Mouse (Mus musculus) cerebellum, postnatal 36 days (tissue): ENCODE data around the gene Ift46.

ENCODE experiments used
- DNase-seq, 2 experiments: peaks; one replicate each; pipeline ENCODE4 v3.0.0; 2021 to 2022; ENCODE audit warnings: mixed read lengths in 2 of 2

Gene Ift46

GRCm38 (mm10) chr9:44767101-44768028, at the start of gene Ift46, which contains the start of gene Arcn1:
Gene Ift46 (plus strand): TSS chr9:44767908.
Gene Arcn1 (minus strand): TSS chr9:44767845.
- peak; percentile 83 to 84 for DNase-seq

GRCm38 (mm10) chr9:44718937-44719631, 48.6 kb upstream of the Ift46 start:
- DNase-seq: peak; percentile 47 to 51

DNA sequence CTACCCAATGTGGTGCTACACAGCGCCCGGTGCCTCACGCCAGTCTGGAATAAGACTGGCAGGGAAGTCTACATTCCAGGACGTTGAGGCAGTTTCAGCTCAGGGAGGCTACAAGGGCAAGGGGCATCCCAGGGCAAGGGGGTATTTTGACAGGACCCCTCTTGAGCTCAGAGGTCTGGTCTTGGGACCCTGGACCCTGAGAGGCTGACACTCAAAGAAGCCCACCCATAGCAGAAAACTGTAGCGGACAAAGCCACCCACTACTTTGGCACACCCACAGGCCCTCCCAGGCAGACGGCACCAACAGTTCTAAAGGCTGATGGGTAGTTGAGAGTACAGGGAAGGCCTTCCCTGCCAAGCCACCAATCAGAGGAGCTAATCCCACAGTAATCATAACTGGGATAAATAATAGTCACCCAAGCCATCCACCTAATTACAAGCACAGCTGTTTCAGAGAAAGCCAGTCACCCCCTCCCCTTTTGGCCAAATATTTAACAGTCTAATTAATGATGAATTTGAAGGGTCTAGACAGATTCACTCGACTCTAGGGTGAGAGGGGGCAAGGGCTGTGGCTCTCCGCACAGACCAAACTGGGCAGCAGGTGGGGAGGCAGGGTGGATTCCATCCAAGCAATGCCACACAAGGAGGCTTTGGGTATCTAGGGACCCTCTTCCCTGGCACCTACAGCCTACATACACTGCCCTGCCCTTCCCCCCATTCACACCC, 47.9 kb upstream of the Ift46 start:
- no peak for DNase-seq

GRCm38 (mm10) chr9:44720358-44721153, 47.2 kb upstream of the Ift46 start:
- DNase-seq: peak; percentile 62 to 68

GRCm38 (mm10) chr9:44721154-44721876, 46.4 kb upstream of the Ift46 start:
- DNase-seq: peak; percentile 86 to 93

DNA sequence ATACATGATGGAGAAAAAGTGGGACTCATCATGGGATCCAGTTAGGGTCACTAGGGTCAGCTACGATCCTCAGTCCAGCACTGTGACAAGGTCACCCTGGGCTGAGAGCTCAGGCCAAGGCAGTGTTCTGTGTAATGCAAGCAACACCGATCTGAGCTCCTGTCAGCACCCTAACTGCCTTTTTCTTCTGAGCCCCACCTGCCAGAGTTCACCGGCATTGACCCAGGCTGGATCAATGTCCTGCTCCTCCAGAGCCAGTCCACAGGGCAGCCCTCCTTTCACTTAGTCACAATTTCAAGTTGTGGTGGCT, 45.9 kb upstream of the Ift46 start:
- DNase-seq: no peak

DNA sequence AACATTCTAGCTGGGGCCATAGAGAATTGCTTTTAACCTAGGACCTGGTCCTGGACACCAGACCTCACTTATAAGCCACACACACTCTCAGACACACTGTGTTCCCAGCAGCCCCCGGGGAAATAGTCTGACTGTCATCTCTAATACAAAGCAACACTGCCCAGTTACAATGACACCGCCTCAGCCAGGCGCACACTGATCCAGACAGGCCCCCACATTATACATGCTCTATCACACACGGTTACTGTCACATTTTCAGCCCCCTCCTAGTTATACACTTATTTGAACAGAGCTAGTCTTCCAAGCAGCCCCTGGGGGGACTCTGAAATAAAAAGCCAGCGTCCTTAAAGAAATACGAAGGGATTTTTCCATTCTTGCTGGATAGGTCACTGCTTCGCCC, 45.1 kb upstream of the Ift46 start:
- DNase-seq: no peak

- no peak for DNase-seq
Observed at GRCm38 (mm10) chr9:44723008-44723407, 44.7 kb upstream of the Ift46 start.

DNA sequence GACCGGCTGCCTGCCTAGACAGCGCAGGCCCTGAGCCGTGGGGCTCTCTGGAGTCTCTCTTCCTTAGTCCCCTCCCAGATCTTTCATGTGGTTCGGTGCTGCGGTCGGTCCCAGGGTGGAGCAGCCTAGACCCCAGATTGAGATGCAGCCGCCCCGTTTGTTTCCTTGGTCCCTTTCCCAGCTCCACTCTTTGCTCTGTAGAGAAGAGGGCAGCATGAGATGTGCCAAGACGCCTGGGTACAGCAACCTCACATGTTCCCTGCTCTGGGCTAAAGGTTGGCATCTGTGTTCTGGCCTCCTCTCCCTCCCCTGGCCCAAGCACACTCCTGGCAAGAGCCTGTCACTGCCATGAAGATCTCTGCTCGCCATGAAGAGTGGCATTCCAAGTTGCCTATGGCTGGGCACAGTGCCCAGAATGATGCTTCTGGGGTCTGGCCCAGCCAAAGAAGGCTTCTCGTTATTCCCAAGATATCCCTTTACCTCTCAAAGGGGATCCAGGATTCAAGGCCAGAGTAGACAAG, 44.1 kb upstream of the Ift46 start:
- no peak for DNase-seq

GRCm38 (mm10) chr9:44724223-44724622, 43.5 kb upstream of the Ift46 start:
- no peak for DNase-seq

DNA sequence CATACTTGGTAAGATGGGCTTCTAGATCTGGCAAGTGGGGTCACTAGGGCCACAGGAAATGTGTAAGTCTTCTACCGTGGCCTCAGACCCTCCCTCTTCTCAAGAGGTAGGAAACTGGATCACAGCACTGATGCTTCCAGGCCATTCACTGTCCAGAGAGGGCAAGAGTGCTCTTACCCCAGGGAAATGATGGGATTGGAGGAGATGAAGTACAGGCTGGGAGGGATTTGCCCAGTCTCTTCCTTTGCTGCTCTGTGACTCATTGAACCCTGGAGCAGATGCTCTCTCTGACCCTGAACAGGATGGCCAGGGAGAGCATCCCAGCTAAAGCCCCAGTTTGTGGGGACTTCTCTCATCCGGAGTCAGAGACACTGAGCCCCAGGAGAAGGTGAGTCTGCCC, 43.0 kb upstream of the Ift46 start:
- DNase-seq: no peak

DNA sequence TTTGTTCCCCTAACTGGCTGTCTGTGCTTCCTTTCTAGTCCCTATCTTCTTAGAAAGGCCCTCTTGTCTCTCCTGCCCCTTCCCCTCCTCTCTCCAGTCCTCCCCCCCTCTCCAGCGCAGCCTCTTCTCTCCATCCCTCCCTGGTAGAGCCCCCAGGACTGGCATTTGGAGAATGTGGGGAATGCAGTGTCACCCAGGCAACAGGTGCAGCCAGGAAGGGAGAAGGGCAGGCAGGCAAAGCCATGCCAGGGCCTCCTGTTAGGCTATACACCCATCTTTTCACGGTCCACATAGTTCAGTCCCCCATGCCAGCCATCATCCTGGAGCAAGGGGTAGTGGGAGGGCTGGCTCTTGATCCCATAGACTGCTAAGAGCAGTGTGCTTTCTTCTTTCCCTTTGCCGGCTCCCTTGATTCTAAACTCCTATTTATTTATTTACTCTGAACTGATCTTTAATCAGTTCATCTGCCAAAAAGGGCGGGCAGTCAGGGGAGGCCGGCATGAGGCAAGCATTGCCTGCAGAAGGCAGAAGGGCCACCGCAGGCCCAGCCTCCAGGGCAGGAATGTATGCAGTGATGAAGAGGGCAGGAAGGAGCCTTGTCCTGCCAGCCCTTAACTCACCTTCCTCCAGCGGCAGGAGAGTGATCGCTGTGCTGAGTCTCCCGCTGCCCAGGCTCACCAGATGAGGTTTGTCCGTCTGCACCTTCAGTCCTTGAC, 41.1 kb upstream of the Ift46 start:
- no peak for DNase-seq

- DNase-seq: no peak
Observed at GRCm38 (mm10) chr9:44727441-44727840, 40.3 kb upstream of the Ift46 start.

- no peak for DNase-seq
Observed at GRCm38 (mm10) chr9:44732130-44732549, 35.6 kb upstream of the Ift46 start.

DNA sequence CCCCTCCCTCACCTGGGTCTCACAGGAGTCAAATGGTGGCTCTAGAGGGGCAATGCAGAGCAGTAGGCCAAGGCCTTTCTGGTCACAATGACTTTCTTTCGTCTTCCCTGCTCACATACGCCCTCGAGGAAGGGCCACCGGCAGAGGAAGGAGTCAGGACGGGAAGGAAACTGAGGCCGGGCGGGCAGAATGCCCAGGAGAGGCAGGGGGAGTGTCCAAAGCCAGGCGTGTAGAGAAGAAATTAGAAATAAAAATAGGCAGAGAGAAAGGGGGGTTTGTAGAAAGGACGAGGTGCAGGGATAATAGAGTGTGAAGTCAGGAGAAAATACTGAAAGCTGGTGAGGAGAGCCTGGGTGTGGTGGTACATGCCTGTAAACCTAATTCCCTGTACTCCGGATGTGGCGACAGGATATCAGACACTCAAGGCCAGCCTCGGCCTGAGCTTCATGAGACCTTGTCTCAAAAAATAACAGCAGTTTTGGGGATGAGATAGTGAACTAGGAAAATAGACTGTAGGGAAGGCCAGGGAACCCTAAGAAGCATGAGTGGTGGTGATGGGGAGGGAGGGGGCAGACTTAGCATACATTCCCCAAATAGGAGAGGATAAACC, 34.7 kb upstream of the Ift46 start:
- DNase-seq: no peak

DNA sequence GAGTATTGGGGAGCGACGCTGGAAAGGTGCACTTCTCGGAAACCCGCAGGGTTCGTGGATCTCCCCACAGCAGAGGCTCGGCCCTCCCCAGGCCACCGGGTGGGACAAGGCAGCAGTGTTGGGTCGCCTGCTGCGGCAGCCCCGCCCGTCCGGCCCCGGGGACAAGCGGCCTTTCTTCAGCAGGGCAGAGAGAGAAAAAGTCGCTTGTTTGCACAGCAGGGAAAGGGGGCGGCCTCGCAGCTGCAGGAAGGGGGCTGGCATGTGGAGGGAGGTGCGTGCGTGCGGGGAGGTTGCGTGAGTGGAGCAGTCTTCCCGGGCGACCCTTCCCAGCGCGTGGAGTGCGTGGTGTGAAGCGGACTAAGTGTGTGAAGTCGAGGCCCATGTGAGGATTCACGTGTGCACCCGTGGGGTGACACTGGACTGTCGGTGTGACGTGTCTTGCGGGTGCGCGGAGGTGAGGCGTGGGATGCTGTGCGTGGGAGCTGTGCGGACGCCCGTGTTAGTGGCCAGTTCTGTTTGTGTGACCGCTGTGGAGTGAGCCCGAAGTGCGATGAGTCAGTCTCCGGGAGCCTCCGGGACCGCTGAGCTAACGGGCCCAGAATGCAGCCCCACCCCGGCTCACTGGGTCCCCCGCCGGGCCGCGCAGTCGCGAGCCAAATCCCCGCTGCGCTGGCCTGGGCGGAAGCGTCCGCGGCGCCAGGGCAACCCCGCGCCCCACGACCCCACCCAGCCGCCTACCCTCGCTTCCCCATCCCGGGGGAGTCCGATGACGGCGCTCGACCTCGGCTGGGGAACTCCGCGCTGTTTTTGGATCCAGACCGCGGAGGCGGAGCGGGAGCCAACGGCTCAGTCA, 33.8 kb upstream of the Ift46 start:
- DNase-seq: peak; percentile 39 to 50

- DNase-seq: peak in 1 of 2 experiments; percentile 57
Observed at GRCm38 (mm10) chr9:44734524-44735494, 32.9 kb upstream of the Ift46 start, which contains the start of gene Phldb1. Gene Phldb1 (minus strand): TSS chr9:44735198.

- DNase-seq: no peak
Observed at GRCm38 (mm10) chr9:44735886-44736285, 31.8 kb upstream of the Ift46 start.
